Mouse (Mus musculus) CH12.LX (cell line): Measurements from ENCODE around the gene Slc25a21. TPM values are rescaled to one million over a fixed set of nuclear protein-coding genes. Genes with fewer than 3 reads are reported as not detected.

Source experiments
- DNase-seq: peaks from one replicate; pipeline ENCODE4 v3.0.0-alpha.2; 2013; ENCODE audit errors: extremely low read depth
- H3K27ac ChIP-seq: 2 replicates; pipeline ENCODE4 v1.5.1; 2012; ENCODE audit warnings: low read depth, mild to moderate bottlenecking, control low read depth, moderate library complexity; ENCODE audit not compliant: insufficient read depth
- H3K27me3 ChIP-seq: replicated peaks from 2 replicates; pipeline ENCODE3; 2012; ENCODE audit warnings: inconsistent platforms
- H3K36me3 ChIP-seq, 2 experiments: replicated peaks in 1 of 2; 2 replicates each; pipeline versions ENCODE3 to v1.6.1; 2012; ENCODE audit warnings: inconsistent platforms in 1 of 2, low read length in 1 of 2, mild to moderate bottlenecking in 1 of 2, mixed read lengths in 1 of 2, moderate library complexity in 1 of 2; ENCODE audit not compliant: control insufficient read depth in 1 of 2, insufficient read depth in 1 of 2
- H3K4me1 ChIP-seq, 2 experiments: 2 replicates each; pipeline ENCODE4 v1.6.1; 2012; ENCODE audit warnings: inconsistent platforms in 1 of 2, moderate library complexity in 1 of 2; ENCODE audit not compliant: insufficient read depth in 2 of 2, control insufficient read depth in 1 of 2
- H3K4me2 ChIP-seq: 2 replicates; pipeline ENCODE4 v1.6.1; 2012; ENCODE audit warnings: low read depth, mild to moderate bottlenecking, control low read depth; ENCODE audit not compliant: poor library complexity, insufficient read depth, severe bottlenecking
- H3K4me3 ChIP-seq, 3 experiments: fragments of 150-350 bp in 1 of 3; sonication (generic) in 1 of 3; replicated peaks in 1 of 3; 2 replicates each; pipeline versions ENCODE3 to v1.5.1; 2011 to 2012; ENCODE audit warnings: low read depth in 2 of 3, low read length in 2 of 3, mild to moderate bottlenecking in 2 of 3, moderate library complexity in 2 of 3, control low read depth in 1 of 3, improper control_type of control experiment in 1 of 3, inconsistent platforms in 1 of 3, mixed read lengths in 1 of 3; ENCODE audit not compliant: poor library complexity in 1 of 3
- H3K79me2 ChIP-seq: replicated peaks from 2 replicates; pipeline ENCODE4 v1.6.1; 2012; ENCODE audit warnings: mild to moderate bottlenecking, moderate library complexity; ENCODE audit not compliant: control insufficient read depth, poor library complexity, insufficient read depth, severe bottlenecking; ENCODE audit errors: extremely low read depth
- H3K9ac ChIP-seq: 2 replicates; pipeline ENCODE4 v1.6.1; 2012; ENCODE audit warnings: low read depth, mild to moderate bottlenecking, control low read depth, moderate library complexity; ENCODE audit not compliant: insufficient read depth
- H3K9me3 ChIP-seq: replicated peaks from 2 replicates; pipeline ENCODE3; 2012; ENCODE audit warnings: low read length, inconsistent platforms, mixed read lengths
- CHD2 ChIP-seq: IDR thresholded peaks from 2 replicates; pipeline ENCODE4 v1.6.1; 2011; ENCODE audit warnings: low read length, improper control_type of control experiment
- CTCF ChIP-seq, 2 experiments: IDR thresholded peaks in 1 of 2; conservative IDR thresholded peaks in 1 of 2; 2 replicates each; pipeline ENCODE4 v1.5.1; 2011 to 2012; ENCODE audit warnings: low read depth in 2 of 2, low read length in 2 of 2, improper control_type of control experiment in 1 of 2, inconsistent platforms in 1 of 2, mild to moderate bottlenecking in 1 of 2, moderate library complexity in 1 of 2
- ELF1 ChIP-seq: IDR thresholded peaks from 2 replicates; pipeline ENCODE4 v1.6.1; 2014; ENCODE audit warnings: low read depth, mild to moderate bottlenecking, inconsistent platforms, low read length, improper control_type of control experiment
- EP300 ChIP-seq: IDR thresholded peaks from 2 replicates; pipeline ENCODE4 v1.6.1; 2011; ENCODE audit warnings: low read length, improper control_type of control experiment
- ETS1 ChIP-seq: conservative IDR thresholded peaks from 2 replicates; pipeline ENCODE4 v1.6.1; 2012; ENCODE audit warnings: low read depth, mild to moderate bottlenecking, inconsistent platforms, low read length, improper control_type of control experiment, moderate library complexity
- HCFC1 ChIP-seq: IDR thresholded peaks from 2 replicates; pipeline ENCODE4 v1.6.1; 2012; ENCODE audit warnings: low read depth, mild to moderate bottlenecking, inconsistent platforms, low read length, improper control_type of control experiment
- JUN ChIP-seq: IDR thresholded peaks from 2 replicates; pipeline ENCODE4 v1.6.1; 2011; ENCODE audit warnings: low read depth, mild to moderate bottlenecking, low read length, improper control_type of control experiment, moderate library complexity; ENCODE audit not compliant: insufficient read depth
- JUND ChIP-seq: conservative IDR thresholded peaks from 2 replicates; pipeline ENCODE4 v1.6.1; 2011; ENCODE audit warnings: low read depth, low read length, improper control_type of control experiment
- MAFK ChIP-seq: IDR thresholded peaks from 2 replicates; pipeline ENCODE4 v1.6.1; 2011; ENCODE audit warnings: low read length, improper control_type of control experiment; ENCODE audit not compliant: insufficient replicate concordance
- MAX ChIP-seq: IDR thresholded peaks from 2 replicates; pipeline ENCODE4 v1.6.1; 2011; ENCODE audit warnings: low read length, improper control_type of control experiment
- MAZ ChIP-seq: IDR thresholded peaks from 2 replicates; pipeline ENCODE4 v1.6.1; 2012; ENCODE audit warnings: low read depth, mild to moderate bottlenecking, inconsistent platforms, low read length, improper control_type of control experiment, moderate library complexity
- MEF2A ChIP-seq: IDR thresholded peaks from 2 replicates; pipeline ENCODE4 v1.6.1; 2014; ENCODE audit warnings: low read depth, mild to moderate bottlenecking, inconsistent platforms, low read length, improper control_type of control experiment, borderline replicate concordance
- MXI1 ChIP-seq: IDR thresholded peaks from 2 replicates; pipeline ENCODE4 v1.6.1; 2011; ENCODE audit warnings: mild to moderate bottlenecking, low read depth, low read length, improper control_type of control experiment
- MYC ChIP-seq: IDR thresholded peaks from 2 replicates; pipeline ENCODE4 v1.6.1; 2011; ENCODE audit warnings: low read depth, mild to moderate bottlenecking, improper control_type of control experiment, low read length
- NELFE ChIP-seq: IDR thresholded peaks from 2 replicates; pipeline ENCODE4 v1.6.1; 2011; ENCODE audit warnings: low read depth, low read length, improper control_type of control experiment
- POLR2A ChIP-seq: IDR thresholded peaks from 2 replicates; pipeline ENCODE4 v1.6.1; 2011; ENCODE audit warnings: low read depth, mild to moderate bottlenecking, improper control_type of control experiment, low read length
- POLR2AphosphoS2 ChIP-seq: IDR thresholded peaks from 2 replicates; pipeline ENCODE4 v1.6.1; 2011; ENCODE audit warnings: low read depth, low read length, improper control_type of control experiment
- RAD21 ChIP-seq: IDR thresholded peaks from 2 replicates; pipeline ENCODE4 v1.6.1; 2011; ENCODE audit warnings: low read depth, mild to moderate bottlenecking, low read length, improper control_type of control experiment, moderate library complexity
- RCOR1 ChIP-seq: conservative IDR thresholded peaks from 2 replicates; pipeline ENCODE4 v1.6.1; 2012; ENCODE audit warnings: low read depth, mild to moderate bottlenecking, inconsistent platforms, low read length, improper control_type of control experiment
- SMC3 ChIP-seq: IDR thresholded peaks from 2 replicates; pipeline ENCODE4 v1.6.1; 2011; ENCODE audit warnings: low read depth, low read length, improper control_type of control experiment
- TBP ChIP-seq: conservative IDR thresholded peaks from 2 replicates; pipeline ENCODE4 v1.6.1; 2011; ENCODE audit warnings: low read depth, low read length, improper control_type of control experiment
- UBTF ChIP-seq: IDR thresholded peaks from 2 replicates; pipeline ENCODE4 v1.6.1; 2012; ENCODE audit warnings: low read depth, mild to moderate bottlenecking, inconsistent platforms, low read length, improper control_type of control experiment, moderate library complexity
- USF1 ChIP-seq: IDR thresholded peaks from 2 replicates; pipeline ENCODE4 v1.6.1; 2014; ENCODE audit warnings: low read depth, mild to moderate bottlenecking, inconsistent platforms, low read length, improper control_type of control experiment
- ZC3H11A ChIP-seq: IDR thresholded peaks from 2 replicates; pipeline ENCODE4 v1.6.1; 2012; ENCODE audit warnings: low read depth, mild to moderate bottlenecking, inconsistent platforms, low read length, improper control_type of control experiment
- ZKSCAN1 ChIP-seq: IDR thresholded peaks from 2 replicates; pipeline ENCODE4 v1.6.1; 2012; ENCODE audit warnings: low read depth, inconsistent platforms, low read length, improper control_type of control experiment, borderline replicate concordance
- ZMIZ1 ChIP-seq: IDR thresholded peaks from 2 replicates; pipeline ENCODE4 v1.6.1; 2012; ENCODE audit warnings: low read depth, mild to moderate bottlenecking, inconsistent platforms, low read length, improper control_type of control experiment
- ZNF384 ChIP-seq: IDR thresholded peaks from 2 replicates; pipeline ENCODE4 v1.6.1; 2012; ENCODE audit warnings: low read depth, low read length, improper control_type of control experiment, inconsistent platforms
- dilution Hi-C: fragments of 300-500 bp; cut with MboI; formaldehyde crosslinking; loops from 2 replicates; pipeline ENCODE4 v1.14.3; 2020; ENCODE audit warnings: low sequenced_read_pairs; ENCODE audit not compliant: extremely low pct_unique_long_range_greater_than_20kb, extremely low pct_ligation_motif_present
- in situ Hi-C: fragments of 300-500 bp; cut with MboI; formaldehyde crosslinking; loops from 3 replicates; pipeline ENCODE4 v1.14.3; 2019; ENCODE audit warnings: low sequenced_read_pairs, low pct_ligation_motif_present, low pct_unique_long_range_greater_than_20kb, mixed read lengths
- polyA plus RNA-seq: library from polyadenylated mRNA; unstranded; fragments of >175 nt; gene quantifications from 2 replicates; pipeline ENCODE4 v1.2.1, GENCODE M21; 2012; ENCODE audit warnings: low read depth; ENCODE audit not compliant: insufficient read length
- total RNA-seq, 2 experiments: library from RNA; depleted of rRNA; stranded (reverse); fragments of 300-350 nt in 1 of 2; fragments of >200 nt in 1 of 2; gene quantifications; 2 replicates each; pipeline ENCODE4 v1.2.3; 2012 to 2014

Gene Slc25a21
- total and polyA plus RNA-seq, 3 experiments = not detected

DNA sequence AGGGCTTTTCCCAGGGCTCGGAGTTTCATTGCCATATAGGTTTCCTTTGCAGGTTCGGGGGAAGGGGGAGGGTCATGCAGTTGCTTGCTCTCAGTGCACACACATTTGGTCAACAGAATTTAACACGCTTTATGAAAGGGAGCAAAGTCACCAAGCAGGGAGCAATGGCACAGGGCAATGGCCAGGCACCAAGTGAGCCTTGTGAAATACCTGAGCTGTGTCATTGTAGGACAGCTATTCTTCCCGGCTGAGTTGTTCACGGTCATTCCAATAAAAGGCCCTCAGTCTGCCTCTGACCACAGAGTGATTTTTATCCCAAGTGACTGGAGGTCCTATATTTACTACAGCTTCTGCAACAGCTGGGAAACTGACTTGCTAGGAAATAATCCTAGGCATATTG is 427.9 kb downstream of the Slc25a21 start:
- TF ChIP-seq CHD2 = no peak
- no peak for TF ChIP-seq JUN
- TF ChIP-seq JUND = no peak
- no peak for TF ChIP-seq RAD21
- TF ChIP-seq ZMIZ1 = no peak
- TF ChIP-seq USF1 = no peak
- no peak for TF ChIP-seq RCOR1
- TF ChIP-seq MAZ = no peak
- no peak for TF ChIP-seq ZNF384
- no peak for TF ChIP-seq ETS1
- no peak for TF ChIP-seq ZKSCAN1
- TF ChIP-seq MXI1 = no peak
- no peak for TF ChIP-seq UBTF
- no peak for TF ChIP-seq EP300
- no peaks in the 10 kb centered on the region for H3K27me3 ChIP-seq
- no peaks in the 10 kb centered on the region for H3K36me3 ChIP-seq
- no peak overlapping the region for H3K4me2 ChIP-seq
- H3K27ac ChIP-seq = no peak overlapping the region
- H3K4me1 ChIP-seq = no peaks in the 10 kb centered on the region
- no peak overlapping the region for H3K9ac ChIP-seq
- no peak overlapping the region for H3K4me3 ChIP-seq
- H3K9me3 ChIP-seq = no peaks in the 10 kb centered on the region
- DNase-seq = no peak
- dilution Hi-C loops = no loop called here
- in situ Hi-C loops = no loop called here
- no peaks in the 10 kb centered on the region for H3K79me2 ChIP-seq

DNA sequence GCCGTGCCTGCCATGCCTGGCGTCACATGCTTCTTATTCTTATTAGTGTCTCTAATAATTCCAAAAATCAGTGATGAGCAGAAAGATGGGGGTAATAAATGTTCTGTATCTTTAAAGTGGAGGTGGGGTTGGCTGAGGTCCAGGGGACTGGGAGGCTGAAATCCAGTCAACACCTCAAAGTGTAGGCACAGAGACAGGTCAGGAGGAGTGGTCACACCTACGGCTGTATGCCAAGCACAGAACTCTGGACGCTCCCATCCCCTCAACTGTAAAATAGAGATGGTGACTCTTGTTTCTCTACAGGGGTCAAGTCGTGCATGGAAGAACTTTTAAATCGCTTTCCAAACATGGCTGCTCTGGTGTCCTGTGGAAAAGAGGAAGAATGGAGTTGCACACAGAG is 429.8 kb downstream of the Slc25a21 start:
- in situ Hi-C loops = no loop called here
- Histone ChIP-seq H3K4me2 (no peak overlapping the region), H3K79me2 (no peaks in the 10 kb centered on the region), H3K9ac (no peak overlapping the region), H3K27ac (no peak overlapping the region), H3K36me3 (no peaks in the 10 kb centered on the region), H3K27me3 (no peaks in the 10 kb centered on the region), H3K4me1 (no peaks in the 10 kb centered on the region), H3K9me3 (no peaks in the 10 kb centered on the region), H3K4me3 (no peak overlapping the region)
- dilution Hi-C loops = no loop called here
- TF ChIP-seq SMC3 (no peak), ELF1 (no peak), USF1 (no peak), EP300 (no peak), ZC3H11A (no peak), MAFK (no peak), RAD21 (no peak), NELFE (no peak), MAX (no peak), CHD2 (no peak), MEF2A (no peak), POLR2AphosphoS2 (no peak), ETS1 (no peak), MYC (no peak), TBP (no peak), POLR2A (no peak), CTCF (conservative IDR thresholded peaks at IDR 0.05 in 1 of 2, IDR thresholded peaks at IDR 0.05 in 1 of 2; ENCODE audit: low read depth in 2 of 2, low read length in 2 of 2) (no peak), HCFC1 (no peak)
- no peak for DNase-seq
